Mouse (Mus musculus): ENCODE results near the gene Rps6ka2. TPM values are rescaled to one million over a fixed set of nuclear protein-coding genes. Genes with fewer than 3 reads are reported as not detected.
"Not testable (repeated sequence)": the region's sequence is repeated elsewhere in the genome, so short reads cannot be mapped to it uniquely, and the experiment has no call there.

Rps6ka2 gene
- polyA plus RNA-seq (2014; fragmentation: Nextera tagmentation; extraction: Ambion mirVana) = 17.3 and 22.7 TPM in 2 replicates

DNA sequence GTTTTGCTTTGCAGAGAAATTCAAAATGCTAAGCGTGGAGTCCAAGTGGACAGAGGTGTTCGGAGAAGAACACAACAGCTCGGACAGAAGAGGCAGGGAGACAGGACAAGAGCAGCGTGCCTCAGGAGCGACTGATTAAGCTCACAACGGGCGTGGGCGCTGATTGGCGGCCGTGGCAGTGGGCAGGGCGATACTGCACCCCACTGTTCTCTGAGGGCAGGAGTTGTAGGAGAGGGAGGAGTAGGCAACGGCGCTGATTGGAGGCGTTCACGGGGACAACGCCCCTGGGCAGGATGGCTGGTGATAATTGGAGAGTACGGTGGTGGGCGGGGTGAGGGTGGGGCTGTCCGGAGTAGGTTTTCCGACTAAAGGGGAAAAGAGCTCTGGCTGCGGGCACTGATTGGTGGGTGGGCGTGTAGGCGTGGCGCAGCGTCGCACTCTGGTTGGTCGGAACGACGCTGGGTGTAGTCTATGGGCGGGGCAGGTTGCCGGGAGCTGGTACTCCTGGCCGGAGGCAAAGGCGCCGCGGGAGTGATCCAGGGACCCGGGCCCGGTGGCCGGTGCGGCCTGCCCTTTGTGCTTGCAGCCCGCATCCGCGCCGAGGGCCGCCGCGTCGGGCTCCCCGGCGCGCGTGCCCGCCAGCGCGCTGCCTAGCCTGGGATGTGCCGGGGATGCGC is at the start of gene Rps6ka2:
TSS of gene Rps6ka2 (plus strand) at position 489 of the 677 bp plus-strand sequence.
- peak; percentile 99 for ATAC-seq (ENCODE audit: low FRiP score, low TSS enrichment)
- no peaks in the 10 kb centered on the region for H3K36me3 ChIP-seq (ENCODE audit: control insufficient read depth, insufficient read depth, low read length)
- H3K27me3 ChIP-seq (ENCODE audit: control insufficient read depth, insufficient read depth, low read length) = no peaks in the 10 kb centered on the region
- H3K4me1 ChIP-seq (ENCODE audit: control insufficient read depth, insufficient read depth, low read length) = peaks cover 19% of the 10 kb centered on the region
- peak; percentile 98 for DNase-seq
- peak within 1 kb of the TSS; percentile 67 for H3K4me3 ChIP-seq (replicated peaks; ENCODE audit: low read depth, low read length)
- no peaks in the 10 kb centered on the region for H3K9me3 ChIP-seq (ENCODE audit: control insufficient read depth, low read length)
- H3K27ac ChIP-seq (replicated peaks; ENCODE audit: low read depth, low read length) = peak within 1 kb of the TSS; percentile 93
- H3K4me2 ChIP-seq (ENCODE audit: low read length) = peak within 1 kb of the TSS; percentile 85
- WGBS = 0% methylated on average over 56 of the region's 56 CpGs
- H3K9ac ChIP-seq (replicated peaks; ENCODE audit: low read length) = peak within 1 kb of the TSS; percentile 59

DNA sequence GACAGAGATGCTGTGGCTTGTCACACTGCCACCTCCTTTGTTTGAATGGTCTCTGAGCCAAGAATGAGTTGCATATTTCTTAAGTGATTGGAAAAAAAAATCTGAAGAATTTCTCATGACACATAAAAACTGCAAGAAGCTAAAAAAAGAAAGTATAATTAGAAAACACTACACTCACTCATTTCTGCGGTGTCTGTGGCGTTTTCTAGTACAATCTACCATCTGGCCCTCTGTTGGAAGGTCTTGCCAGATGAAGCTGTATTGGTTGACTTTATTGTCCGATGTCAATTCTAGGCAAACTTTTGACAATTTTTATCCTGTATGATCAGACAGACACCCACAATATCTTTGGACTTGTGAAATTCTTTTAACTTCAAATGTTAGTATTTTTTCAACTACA is 49.1 kb upstream of the Rps6ka2 start:
- not testable (repeated sequence) for H3K4me3 ChIP-seq (replicated peaks; ENCODE audit: low read depth, low read length); H3K4me2 ChIP-seq (ENCODE audit: low read length); H3K4me1 ChIP-seq (ENCODE audit: control insufficient read depth, insufficient read depth, low read length); ATAC-seq (ENCODE audit: low FRiP score, low TSS enrichment); H3K9ac ChIP-seq (replicated peaks; ENCODE audit: low read length); H3K9me3 ChIP-seq (ENCODE audit: control insufficient read depth, low read length); H3K27ac ChIP-seq (replicated peaks; ENCODE audit: low read depth, low read length); DNase-seq; H3K36me3 ChIP-seq (ENCODE audit: control insufficient read depth, insufficient read depth, low read length); H3K27me3 ChIP-seq (ENCODE audit: control insufficient read depth, insufficient read depth, low read length)
- 92% methylated on average over 3 of the region's 3 CpGs for WGBS

DNA sequence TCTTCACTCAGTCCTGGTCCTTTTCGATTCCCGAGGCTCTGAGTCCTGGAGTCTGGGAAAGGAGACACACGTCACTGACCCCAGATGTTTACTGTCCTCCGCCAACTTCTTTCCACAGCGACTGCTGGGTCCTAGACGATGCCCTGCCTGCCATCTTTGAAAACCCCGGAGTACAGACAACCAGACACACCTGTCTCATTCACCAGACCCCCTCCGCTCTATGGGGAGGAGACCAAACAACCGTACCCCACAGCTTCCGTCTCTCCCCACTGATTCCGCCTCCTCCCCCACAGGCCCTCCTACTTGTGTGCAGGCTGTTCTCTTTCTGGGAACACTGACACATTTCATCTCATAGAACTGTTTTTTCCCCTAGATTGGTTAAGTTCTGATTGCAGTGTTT is 47.4 kb upstream of the Rps6ka2 start:
- not testable (repeated sequence) for H3K36me3 ChIP-seq (ENCODE audit: control insufficient read depth, insufficient read depth, low read length); H3K4me2 ChIP-seq (ENCODE audit: low read length); H3K9ac ChIP-seq (replicated peaks; ENCODE audit: low read length); H3K4me1 ChIP-seq (ENCODE audit: control insufficient read depth, insufficient read depth, low read length); ATAC-seq (ENCODE audit: low FRiP score, low TSS enrichment); H3K9me3 ChIP-seq (ENCODE audit: control insufficient read depth, low read length); H3K27me3 ChIP-seq (ENCODE audit: control insufficient read depth, insufficient read depth, low read length); DNase-seq; H3K4me3 ChIP-seq (replicated peaks; ENCODE audit: low read depth, low read length); H3K27ac ChIP-seq (replicated peaks; ENCODE audit: low read depth, low read length)
- WGBS = 86% methylated on average over 11 of the region's 11 CpGs

DNA sequence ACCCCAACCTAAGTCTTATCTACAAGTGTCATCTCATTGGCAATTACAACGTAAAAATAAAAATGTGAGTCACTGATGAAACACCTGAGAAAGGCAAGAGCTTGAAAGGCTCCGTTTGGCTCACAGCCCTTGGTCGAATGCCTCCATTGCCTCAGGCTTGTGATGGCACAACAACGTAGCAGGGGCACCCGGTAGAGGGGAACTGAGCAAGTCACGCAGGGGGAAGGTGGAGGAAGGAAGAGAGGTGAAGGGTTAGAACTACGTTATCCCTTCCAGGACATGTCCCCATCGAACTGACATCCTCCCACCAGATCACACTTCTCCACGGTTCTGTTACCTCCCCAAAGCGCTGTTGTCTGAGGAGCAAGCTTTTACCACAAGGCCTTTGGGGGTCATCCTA is 43.4 kb upstream of the Rps6ka2 start:
- not testable (repeated sequence) for ATAC-seq (ENCODE audit: low FRiP score, low TSS enrichment); H3K4me2 ChIP-seq (ENCODE audit: low read length); H3K27ac ChIP-seq (replicated peaks; ENCODE audit: low read depth, low read length); H3K27me3 ChIP-seq (ENCODE audit: control insufficient read depth, insufficient read depth, low read length); H3K9ac ChIP-seq (replicated peaks; ENCODE audit: low read length); H3K4me1 ChIP-seq (ENCODE audit: control insufficient read depth, insufficient read depth, low read length); H3K9me3 ChIP-seq (ENCODE audit: control insufficient read depth, low read length); H3K4me3 ChIP-seq (replicated peaks; ENCODE audit: low read depth, low read length); H3K36me3 ChIP-seq (ENCODE audit: control insufficient read depth, insufficient read depth, low read length); DNase-seq
- WGBS = 83% methylated on average over 7 of the region's 10 CpGs

DNA sequence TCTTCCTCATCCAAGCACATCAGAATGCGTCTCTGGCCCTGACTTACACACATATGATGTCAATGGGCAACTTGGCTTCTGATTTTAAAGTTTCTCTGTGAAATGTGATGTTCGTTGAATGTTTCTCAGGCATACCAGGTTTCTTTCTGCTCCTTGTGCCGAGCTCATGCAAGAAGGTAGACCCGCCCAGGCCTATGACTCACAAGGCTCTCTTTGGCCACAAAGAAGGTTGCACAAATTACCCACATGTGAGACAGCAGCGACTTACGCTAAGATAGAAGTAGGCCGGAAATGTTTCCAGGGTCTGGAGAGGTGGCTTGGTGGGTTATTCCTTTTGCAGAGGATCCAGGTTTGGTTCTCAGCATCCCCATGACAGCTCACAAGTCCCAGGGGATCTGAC is 35.9 kb upstream of the Rps6ka2 start:
- not testable (repeated sequence) for DNase-seq; H3K36me3 ChIP-seq (ENCODE audit: control insufficient read depth, insufficient read depth, low read length); H3K27ac ChIP-seq (replicated peaks; ENCODE audit: low read depth, low read length); H3K4me3 ChIP-seq (replicated peaks; ENCODE audit: low read depth, low read length); H3K27me3 ChIP-seq (ENCODE audit: control insufficient read depth, insufficient read depth, low read length); H3K9ac ChIP-seq (replicated peaks; ENCODE audit: low read length); H3K9me3 ChIP-seq (ENCODE audit: control insufficient read depth, low read length); H3K4me2 ChIP-seq (ENCODE audit: low read length); ATAC-seq (ENCODE audit: low FRiP score, low TSS enrichment); H3K4me1 ChIP-seq (ENCODE audit: control insufficient read depth, insufficient read depth, low read length)
- no CpG with 5 or more reads among the region's 7 CpGs for WGBS

DNA sequence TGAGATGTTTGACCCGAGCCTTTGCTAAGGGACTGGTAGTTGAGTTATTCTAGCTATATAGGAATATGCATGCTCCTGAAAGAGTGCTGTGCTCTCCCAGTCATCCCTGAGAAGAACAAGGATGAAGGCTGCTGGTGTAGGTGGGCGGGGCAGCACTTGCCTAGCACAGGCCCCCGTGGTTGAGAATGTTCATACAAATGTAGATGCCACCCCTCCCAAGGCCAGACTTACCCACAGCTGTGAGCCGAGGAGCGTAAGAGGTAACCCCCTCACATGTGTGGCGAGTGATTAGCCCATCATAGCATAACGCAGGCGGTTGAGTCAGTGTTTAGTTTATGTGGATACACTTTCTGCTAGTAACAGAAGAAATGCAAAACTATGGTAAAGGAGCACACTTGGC is 34.6 kb upstream of the Rps6ka2 start:
- not testable (repeated sequence) for H3K27me3 ChIP-seq (ENCODE audit: control insufficient read depth, insufficient read depth, low read length); H3K9ac ChIP-seq (replicated peaks; ENCODE audit: low read length); DNase-seq; H3K4me3 ChIP-seq (replicated peaks; ENCODE audit: low read depth, low read length); H3K27ac ChIP-seq (replicated peaks; ENCODE audit: low read depth, low read length); H3K4me2 ChIP-seq (ENCODE audit: low read length); H3K9me3 ChIP-seq (ENCODE audit: control insufficient read depth, low read length); H3K4me1 ChIP-seq (ENCODE audit: control insufficient read depth, insufficient read depth, low read length); H3K36me3 ChIP-seq (ENCODE audit: control insufficient read depth, insufficient read depth, low read length); ATAC-seq (ENCODE audit: low FRiP score, low TSS enrichment)
- WGBS = 89% methylated on average over 7 of the region's 8 CpGs

DNA sequence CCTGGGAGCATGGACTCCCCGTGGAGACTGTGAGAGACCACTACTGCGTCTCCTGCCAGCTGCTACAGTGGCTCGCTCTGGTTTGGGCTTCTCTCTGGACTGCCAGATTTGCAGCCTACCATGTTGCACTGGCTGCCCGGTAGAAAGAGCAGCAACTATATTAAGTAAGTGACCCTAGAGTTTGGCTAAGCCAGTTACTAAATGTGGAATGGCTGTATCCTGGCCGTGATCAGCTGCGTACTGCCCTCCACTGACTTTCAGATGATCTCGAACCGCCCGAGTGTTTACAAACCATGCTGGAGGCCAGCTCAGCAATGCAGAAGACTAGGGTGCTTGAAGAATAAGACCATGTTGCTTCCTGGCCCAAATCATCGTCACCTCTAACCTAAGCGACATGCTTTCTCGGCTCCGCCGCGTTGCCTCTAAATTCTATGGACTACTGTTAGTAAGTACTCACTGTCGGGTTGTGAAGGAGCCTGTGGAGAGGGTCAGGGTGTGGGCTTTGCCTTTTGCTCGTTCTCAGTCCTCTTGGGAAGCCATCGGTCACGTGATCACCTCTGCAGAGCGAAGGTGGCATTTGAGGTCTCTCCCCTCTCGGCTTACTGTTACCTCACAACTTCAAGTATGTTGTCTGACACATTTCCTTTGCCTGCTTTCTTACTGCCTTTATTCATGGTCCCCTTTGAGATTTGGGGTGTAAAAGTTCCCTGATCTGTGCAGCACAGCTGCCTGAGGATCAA is 31.6 kb upstream of the Rps6ka2 start:
- DNase-seq (no peak), ATAC-seq (ENCODE audit: low FRiP score, low TSS enrichment) (no peak)
- Histone ChIP-seq H3K4me3 (replicated peaks; ENCODE audit: low read depth, low read length) (no peak overlapping the region), H3K4me1 (ENCODE audit: control insufficient read depth, insufficient read depth, low read length) (no peaks in the 10 kb centered on the region), H3K9me3 (ENCODE audit: control insufficient read depth, low read length) (no peaks in the 10 kb centered on the region), H3K36me3 (ENCODE audit: control insufficient read depth, insufficient read depth, low read length) (no peaks in the 10 kb centered on the region), H3K9ac (replicated peaks; ENCODE audit: low read length) (no peak overlapping the region), H3K27me3 (ENCODE audit: control insufficient read depth, insufficient read depth, low read length) (no peaks in the 10 kb centered on the region), H3K4me2 (ENCODE audit: low read length) (no peak overlapping the region), H3K27ac (replicated peaks; ENCODE audit: low read depth, low read length) (no peak overlapping the region)
- 89% methylated on average over 21 of the region's 21 CpGs for WGBS

DNA sequence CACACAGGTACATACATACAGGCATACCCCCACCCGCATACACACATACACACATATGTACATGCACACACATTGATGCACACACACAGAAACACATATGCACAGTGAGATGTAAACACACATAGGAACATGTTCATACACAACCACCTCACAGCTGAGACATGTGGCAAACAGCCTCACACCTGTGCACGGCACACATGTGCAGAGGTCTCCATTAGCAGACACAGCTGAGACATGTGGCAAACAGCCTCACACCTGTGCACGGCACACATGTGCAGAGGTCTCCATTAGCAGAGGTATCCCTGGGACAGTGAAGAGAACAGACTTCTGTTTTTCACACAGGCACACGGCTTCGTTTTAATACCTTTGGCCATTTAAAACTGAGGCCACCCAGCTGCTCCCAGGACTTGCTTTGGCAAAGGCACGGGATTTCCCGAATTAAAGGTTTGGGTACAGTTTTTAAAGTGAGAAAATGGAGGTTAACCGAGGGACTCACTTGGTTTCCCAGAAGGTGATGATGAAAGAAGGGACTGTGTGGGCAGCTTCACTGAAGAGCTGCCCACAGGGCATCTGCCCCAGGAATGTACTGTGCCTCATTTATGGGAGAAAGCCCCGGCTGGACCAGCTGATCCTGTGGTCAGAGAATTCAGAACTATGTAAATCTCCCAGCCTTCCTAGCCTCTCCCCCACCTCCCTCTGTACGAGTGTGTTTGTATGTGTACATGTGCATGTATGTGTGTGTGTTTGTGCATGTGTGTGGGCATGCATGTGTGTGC is 29.3 kb upstream of the Rps6ka2 start:
- 89% methylated on average over 10 of the region's 10 CpGs for WGBS
- Histone ChIP-seq H3K27me3 (ENCODE audit: control insufficient read depth, insufficient read depth, low read length) (no peaks in the 10 kb centered on the region), H3K9ac (replicated peaks; ENCODE audit: low read length) (no peak overlapping the region), H3K4me1 (ENCODE audit: control insufficient read depth, insufficient read depth, low read length) (0 out of 2 replicates have a peak, but pooled peaks cover 3% of the 10 kb centered on the region), H3K4me2 (ENCODE audit: low read length) (no peak overlapping the region), H3K4me3 (replicated peaks; ENCODE audit: low read depth, low read length) (no peak overlapping the region), H3K36me3 (ENCODE audit: control insufficient read depth, insufficient read depth, low read length) (no peaks in the 10 kb centered on the region), H3K9me3 (ENCODE audit: control insufficient read depth, low read length) (no peaks in the 10 kb centered on the region), H3K27ac (replicated peaks; ENCODE audit: low read depth, low read length) (no peak overlapping the region)
- DNase-seq (no peak), ATAC-seq (ENCODE audit: low FRiP score, low TSS enrichment) (no peak)
